ENCODE assay signal across 8 mouse cellular contexts in the genomic region with DNA sequence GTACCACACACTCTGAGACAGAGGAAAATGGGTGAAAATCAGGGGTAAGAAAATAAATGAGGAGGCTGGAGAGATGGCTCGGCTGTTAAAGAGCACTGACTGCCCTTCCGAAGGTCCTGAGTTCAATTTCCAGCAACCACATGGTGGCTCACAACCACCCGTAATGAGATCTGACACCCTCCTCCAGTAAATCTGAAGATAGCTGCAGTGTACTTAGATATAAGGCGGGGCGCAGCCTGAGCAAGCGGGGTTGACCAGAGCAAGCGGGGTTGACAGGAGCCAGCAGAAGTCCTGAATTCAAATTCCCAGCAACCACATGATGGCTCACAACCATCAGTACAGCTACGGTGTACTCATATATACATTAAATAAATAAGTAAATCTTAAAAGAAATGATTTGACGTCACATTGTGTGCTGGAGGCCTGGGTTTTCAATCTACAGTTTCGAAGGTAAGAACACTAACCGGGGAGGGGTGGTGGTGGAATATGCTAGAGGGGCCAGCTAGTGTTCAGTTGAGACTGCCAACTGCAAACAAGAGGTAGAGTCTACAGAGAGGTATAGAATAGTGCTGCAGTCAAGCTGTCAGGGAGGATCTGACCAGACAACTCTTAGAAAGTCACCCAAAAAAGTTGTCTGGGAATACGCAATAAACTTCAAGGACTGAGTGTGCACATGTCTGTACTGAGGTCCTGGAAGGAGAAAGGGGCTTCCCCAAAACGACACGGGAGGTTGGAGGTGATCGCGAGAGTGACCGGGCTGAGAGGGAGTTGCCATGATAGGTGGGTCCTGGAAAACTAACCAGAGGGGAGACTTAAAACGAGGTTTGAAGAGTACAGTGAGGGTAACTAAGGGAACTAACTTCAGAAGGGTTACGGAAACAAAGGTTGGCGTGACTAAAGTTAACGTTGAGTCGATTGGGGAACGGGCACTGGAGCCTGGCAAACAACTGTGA. TPM values are rescaled to one million over a fixed set of nuclear protein-coding genes. Genes with fewer than 3 reads are reported as not detected.
DNase-seq lines count a peak whose midpoint lies in the region; ATAC-seq and TF ChIP-seq lines count a peak whose summit lies in the region.

No protein-coding gene starts in this region.

- peaks cover 10% of the 10 kb centered on the region for H3K4me1 ChIP-seq in kidney, embryonic 16.5 days (ENCODE audit: insufficient read depth, low read length)
- peaks cover 9% of the 10 kb centered on the region for H3K4me1 ChIP-seq in forebrain, embryonic 16.5 days (replicated peaks; ENCODE audit: control insufficient read depth, insufficient read depth, low read length)
- peaks cover 24% of the 10 kb centered on the region for H3K4me1 ChIP-seq in liver, embryonic 12.5 days
- no peaks in the 10 kb centered on the region for H3K4me1 ChIP-seq in small intestine, adult 2 months (ENCODE audit: control insufficient read depth, insufficient read depth, insufficient read length, low read length)

- no peaks in the 10 kb centered on the region for H3K9me3 ChIP-seq in kidney, embryonic 16.5 days (ENCODE audit: low read length)
- H3K9me3 ChIP-seq in forebrain, embryonic 16.5 days (ENCODE audit: control insufficient read depth, low read length), result no peaks in the 10 kb centered on the region
- no peaks in the 10 kb centered on the region for H3K9me3 ChIP-seq in liver, embryonic 12.5 days (replicated peaks)

- WGBS in kidney, embryonic 16.5 days, result 32% methylated on average over 23 of the region's 23 CpGs
- WGBS in forebrain, embryonic 16.5 days, result 38% methylated on average over 23 of the region's 23 CpGs
- WGBS in liver, embryonic 12.5 days (ENCODE audit: insufficient replicate concordance), result 18% methylated on average over 23 of the region's 23 CpGs
- WGBS in small intestine, adult 2 months, result 20% methylated on average over 23 of the region's 23 CpGs

- ATAC-seq in kidney, embryonic 16.5 days (ENCODE audit: low FRiP score, low TSS enrichment), result peak; percentile 37
- peak; percentile 6 for ATAC-seq in forebrain, embryonic 16.5 days
- ATAC-seq in liver, embryonic 12.5 days, result peak; percentile 53
- no peak; the same call in 1 of the 2 replicates for ATAC-seq in monocyte, adult 5-6 weeks (replicated peaks; ENCODE audit: insufficient number of reproducible peaks, low FRiP score, low TSS enrichment, poor library complexity, severe bottlenecking)

- no peak for DNase-seq in kidney, postnatal 36 days
- peak; percentile 74 for DNase-seq in adipocyte (ENCODE audit: low spot score)
- no peak for DNase-seq in ovary, postnatal 14 days (ENCODE audit: low spot score)

- peak overlapping the region; percentile 70 for H3K4me2 ChIP-seq in kidney, embryonic 16.5 days (replicated peaks; ENCODE audit: low read depth, low read length)
- H3K4me2 ChIP-seq in forebrain, embryonic 16.5 days (ENCODE audit: low read length), result peak overlapping the region; percentile 91
- peak overlapping the region; percentile 90 for H3K4me2 ChIP-seq in liver, embryonic 12.5 days

- H3K27me3 ChIP-seq in kidney, embryonic 16.5 days (ENCODE audit: insufficient read depth, low read length), result no peaks in the 10 kb centered on the region
- H3K27me3 ChIP-seq in forebrain, embryonic 16.5 days (replicated peaks; ENCODE audit: control insufficient read depth, insufficient read depth, low read length), result no peaks in the 10 kb centered on the region
- H3K27me3 ChIP-seq in liver, embryonic 12.5 days (replicated peaks), result no peaks in the 10 kb centered on the region
- H3K27me3 ChIP-seq in small intestine, adult 2 months (ENCODE audit: control insufficient read depth, insufficient read depth, low read length), result no peaks in the 10 kb centered on the region

- no peak for TF ChIP-seq CTCF in small intestine, adult 2 months (IDR thresholded peaks at IDR 0.05; ENCODE audit: extremely low read depth, insufficient read length, insufficient replicate concordance, low read depth, low read length)

- H3K9ac ChIP-seq in kidney, embryonic 16.5 days (replicated peaks; ENCODE audit: low read length), result peak overlapping the region; percentile 87
- H3K9ac ChIP-seq in forebrain, embryonic 16.5 days (replicated peaks; ENCODE audit: low read depth, low read length), result peak overlapping the region; percentile 87
- H3K9ac ChIP-seq in liver, embryonic 12.5 days, result peak overlapping the region; percentile 95

- H3K27ac ChIP-seq in kidney, embryonic 16.5 days (ENCODE audit: low read length), result peak overlapping the region; percentile 52; the same call in 1 of the 2 replicates
- peak overlapping the region; percentile 64 for H3K27ac ChIP-seq in forebrain, embryonic 16.5 days (ENCODE audit: low read length)
- H3K27ac ChIP-seq in liver, embryonic 12.5 days, result peak overlapping the region; percentile 92
- peak overlapping the region; percentile 57; the same call in 1 of the 2 replicates for H3K27ac ChIP-seq in small intestine, adult 2 months (ENCODE audit: insufficient read depth, low read depth, low read length)

- peak overlapping the region; percentile 75 for H3K4me3 ChIP-seq in kidney, embryonic 16.5 days (ENCODE audit: low read length)
- peak overlapping the region; percentile 77 for H3K4me3 ChIP-seq in forebrain, embryonic 16.5 days (replicated peaks; ENCODE audit: low read length)
- H3K4me3 ChIP-seq in liver, embryonic 12.5 days, result peak overlapping the region; percentile 82
- H3K4me3 ChIP-seq in small intestine, adult 2 months (ENCODE audit: low read depth, low read length), result peak overlapping the region; percentile 78

- H3K36me3 ChIP-seq in kidney, embryonic 16.5 days (ENCODE audit: insufficient read depth, low read length), result peaks cover 35% of the 10 kb centered on the region
- peaks cover 27% of the 10 kb centered on the region for H3K36me3 ChIP-seq in forebrain, embryonic 16.5 days (ENCODE audit: control insufficient read depth, insufficient read depth)
- peaks cover 45% of the 10 kb centered on the region for H3K36me3 ChIP-seq in liver, embryonic 12.5 days
- H3K36me3 ChIP-seq in small intestine, adult 2 months (ENCODE audit: control insufficient read depth, insufficient read depth, low read length), result peaks cover 25% of the 10 kb centered on the region

- TF ChIP-seq POLR2A in small intestine, adult 2 months (IDR thresholded peaks at IDR 0.05; ENCODE audit: low read depth, low read length), result no peak

RNA-seq across cellular contexts. Expression of a gene that starts 0.8 kb away (rescaled TPM):
- 115 and 123 TPM in 2 replicates for polyA plus RNA-seq in kidney, embryonic 16.5 days (2015; fragmentation: Nextera tagmentation; extraction: Ambion mirVana)
- polyA plus RNA-seq in forebrain, embryonic 16.5 days (2015; fragmentation: Nextera tagmentation; extraction: Ambion mirVana), result 127 and 135 TPM in 2 replicates
- 192 and 193 TPM in 2 replicates for polyA plus RNA-seq in liver, embryonic 12.5 days (2016; fragmentation: Nextera tagmentation; extraction: Ambion mirVana)
- polyA plus RNA-seq in small intestine, adult 2 months (2012; rRNA removed), result 24.0 and 30.7 TPM in 2 replicates
- total RNA-seq in monocyte, adult 5-6 weeks (2017), result 56.6 to 72.2 TPM (median 64.5 TPM) in 3 replicates

RNA-seq across cellular contexts. Expression of a gene that starts 11.0 kb away (rescaled TPM):
- polyA plus RNA-seq in kidney, embryonic 16.5 days (2015; fragmentation: Nextera tagmentation; extraction: Ambion mirVana), result 2.5 and 2.6 TPM in 2 replicates
- 0.49 and 1.2 TPM in 2 replicates for polyA plus RNA-seq in forebrain, embryonic 16.5 days (2015; fragmentation: Nextera tagmentation; extraction: Ambion mirVana)
- 15.9 and 16.9 TPM in 2 replicates for polyA plus RNA-seq in liver, embryonic 12.5 days (2016; fragmentation: Nextera tagmentation; extraction: Ambion mirVana)
- 7.1 and 11.2 TPM in 2 replicates for polyA plus RNA-seq in small intestine, adult 2 months (2012; rRNA removed)
- 101 to 125 TPM (median 109 TPM) in 3 replicates for total RNA-seq in monocyte, adult 5-6 weeks (2017)

RNA-seq across cellular contexts. Expression of a gene that starts 22.0 kb away (rescaled TPM):
- polyA plus RNA-seq in kidney, embryonic 16.5 days (2015; fragmentation: Nextera tagmentation; extraction: Ambion mirVana), result 13.3 and 14.8 TPM in 2 replicates
- 10.2 and 15.3 TPM in 2 replicates for polyA plus RNA-seq in forebrain, embryonic 16.5 days (2015; fragmentation: Nextera tagmentation; extraction: Ambion mirVana)
- 8.5 and 9.8 TPM in 2 replicates for polyA plus RNA-seq in liver, embryonic 12.5 days (2016; fragmentation: Nextera tagmentation; extraction: Ambion mirVana)
- polyA plus RNA-seq in small intestine, adult 2 months (2012; rRNA removed), result 39.3 and 76.2 TPM in 2 replicates
- 4.2 to 15.5 TPM (median 12.1 TPM) in 3 replicates for total RNA-seq in monocyte, adult 5-6 weeks (2017)

RNA-seq across cellular contexts. Expression of a gene that starts 31.0 kb away (rescaled TPM):
- polyA plus RNA-seq in kidney, embryonic 16.5 days (2015; fragmentation: Nextera tagmentation; extraction: Ambion mirVana), result 7.5 and 9.5 TPM in 2 replicates
- 1.3 and 1.4 TPM in 2 replicates for polyA plus RNA-seq in forebrain, embryonic 16.5 days (2015; fragmentation: Nextera tagmentation; extraction: Ambion mirVana)
- 0.94 and 1.1 TPM in 2 replicates for polyA plus RNA-seq in liver, embryonic 12.5 days (2016; fragmentation: Nextera tagmentation; extraction: Ambion mirVana)
- 5.5 and 10.4 TPM in 2 replicates for polyA plus RNA-seq in small intestine, adult 2 months (2012; rRNA removed)
- total RNA-seq in monocyte, adult 5-6 weeks (2017), result not detected in 3 replicates

RNA-seq across cellular contexts. Expression of a gene that starts 43.4 kb away (rescaled TPM):
- 0.08 TPM in 1 of 2 replicates, not detected in the other for polyA plus RNA-seq in kidney, embryonic 16.5 days (2015; fragmentation: Nextera tagmentation; extraction: Ambion mirVana)
- not detected in 2 replicates for polyA plus RNA-seq in forebrain, embryonic 16.5 days (2015; fragmentation: Nextera tagmentation; extraction: Ambion mirVana)
- polyA plus RNA-seq in liver, embryonic 12.5 days (2016; fragmentation: Nextera tagmentation; extraction: Ambion mirVana), result 0.10 and 0.16 TPM in 2 replicates
- not detected in 2 replicates for polyA plus RNA-seq in small intestine, adult 2 months (2012; rRNA removed)
- total RNA-seq in monocyte, adult 5-6 weeks (2017), result not detected in 3 replicates
